Mouse (Mus musculus): ENCODE results near the gene Gm42906. TPM values are rescaled to one million over a fixed set of nuclear protein-coding genes. Genes with fewer than 3 reads are reported as not detected.

Gm42906 gene
- polyA plus RNA-seq, 2 experiments, result not detected

DNA sequence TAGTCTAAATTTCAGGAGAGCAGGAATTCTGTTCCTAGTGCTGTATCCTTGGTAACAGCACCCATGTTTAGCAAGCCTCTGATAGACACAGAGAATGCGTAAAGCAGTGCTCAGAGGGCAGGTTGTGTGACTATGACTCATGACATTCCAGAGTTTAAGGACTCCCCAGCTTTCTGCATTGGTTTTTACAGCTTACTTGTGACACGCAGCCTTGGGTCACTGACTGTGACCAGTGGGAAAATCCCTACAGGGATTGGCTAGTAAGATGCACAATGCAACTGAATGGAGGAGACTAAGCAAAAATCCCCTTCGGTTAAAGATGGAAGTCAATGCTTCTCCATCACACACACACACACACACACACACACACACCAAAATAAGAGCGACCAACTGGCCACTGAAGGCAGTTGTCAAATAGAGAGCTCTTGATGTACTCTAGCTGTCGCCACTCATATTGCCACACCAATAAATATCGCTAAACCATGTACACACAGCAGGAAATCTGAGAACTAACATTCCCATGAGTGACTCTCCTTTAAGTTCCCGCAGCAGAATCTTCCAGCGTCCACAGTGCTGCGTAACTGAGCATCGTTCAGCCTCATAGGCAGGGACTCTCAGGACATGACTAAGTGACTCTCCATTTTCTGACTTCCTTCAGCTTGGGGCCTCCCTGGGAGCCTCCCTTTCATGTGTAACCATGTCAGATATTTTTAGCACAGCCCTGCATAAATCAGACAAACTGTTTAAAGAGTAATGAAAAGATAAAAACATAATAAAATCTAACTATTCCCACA is 112.0 kb downstream of the Gm42906 start:
- Histone ChIP-seq H3K27ac (replicated peaks; ENCODE audit: low read depth, low read length) (no peak overlapping the region), H3K36me3 (ENCODE audit: control insufficient read depth, insufficient read depth, low read length) (no peaks in the 10 kb centered on the region), H3K9me3 (ENCODE audit: control insufficient read depth, low read length) (no peaks in the 10 kb centered on the region), H3K27me3 (ENCODE audit: control insufficient read depth, insufficient read depth, low read length) (no peaks in the 10 kb centered on the region), H3K9ac (ENCODE audit: low read depth, low read length, severe bottlenecking) (no peak overlapping the region), H3K4me2 (replicated peaks; ENCODE audit: low read depth, low read length, severe bottlenecking) (no peak overlapping the region), H3K4me3 (replicated peaks; ENCODE audit: low read length) (no peak overlapping the region), H3K4me1 (ENCODE audit: control insufficient read depth, insufficient read depth, low read length) (0 out of 2 replicates have a peak, but pooled peaks cover 2% of the 10 kb centered on the region)
- 53% methylated on average over 10 of the region's 10 CpGs for WGBS
- DNase-seq (ENCODE audit: low spot score), result no peak
- TF ChIP-seq POLR2A (IDR thresholded peaks at IDR 0.05; ENCODE audit: borderline replicate concordance, extremely low read depth, insufficient read depth, insufficient read length), result no peak
- no peak for ATAC-seq (ENCODE audit: low FRiP score, low read depth)

DNA sequence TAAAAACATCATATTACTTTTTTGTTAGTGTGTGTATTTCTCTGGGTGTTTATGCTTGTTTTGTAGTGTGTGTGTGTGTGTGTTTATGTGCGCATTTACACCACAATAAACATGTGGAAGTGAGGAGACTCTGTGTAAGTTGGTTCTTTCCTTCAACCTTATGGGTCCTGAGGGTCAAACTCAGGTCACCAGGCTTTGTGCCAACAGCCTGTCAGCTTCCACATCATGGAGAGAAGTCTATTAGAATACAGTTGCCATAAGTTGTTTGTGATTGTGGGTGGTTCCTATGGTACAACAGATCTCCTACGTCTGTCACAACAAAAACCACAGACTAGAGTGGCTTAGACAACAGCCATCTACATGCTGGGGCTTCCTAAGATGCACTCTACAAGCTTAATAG is 127.7 kb downstream of the Gm42906 start:
- H3K9me3 ChIP-seq (ENCODE audit: control insufficient read depth, low read length), result no peaks in the 10 kb centered on the region
- no peaks in the 10 kb centered on the region for H3K27me3 ChIP-seq (ENCODE audit: control insufficient read depth, insufficient read depth, low read length)
- no peak for TF ChIP-seq POLR2A (IDR thresholded peaks at IDR 0.05; ENCODE audit: borderline replicate concordance, extremely low read depth, insufficient read depth, insufficient read length)
- H3K27ac ChIP-seq (replicated peaks; ENCODE audit: low read depth, low read length), result no peak overlapping the region
- DNase-seq (ENCODE audit: low spot score) (no peak), ATAC-seq (ENCODE audit: low FRiP score, low read depth) (no peak)
- no peak overlapping the region for H3K9ac ChIP-seq (ENCODE audit: low read depth, low read length, severe bottlenecking)
- H3K4me2 ChIP-seq (replicated peaks; ENCODE audit: low read depth, low read length, severe bottlenecking), result no peak overlapping the region
- WGBS, result 66% methylated on average over 2 of the region's 2 CpGs
- no peaks in the 10 kb centered on the region for H3K4me1 ChIP-seq (ENCODE audit: control insufficient read depth, insufficient read depth, low read length)
- H3K4me3 ChIP-seq (replicated peaks; ENCODE audit: low read length), result no peak overlapping the region
- no peaks in the 10 kb centered on the region for H3K36me3 ChIP-seq (ENCODE audit: control insufficient read depth, insufficient read depth, low read length)

DNA sequence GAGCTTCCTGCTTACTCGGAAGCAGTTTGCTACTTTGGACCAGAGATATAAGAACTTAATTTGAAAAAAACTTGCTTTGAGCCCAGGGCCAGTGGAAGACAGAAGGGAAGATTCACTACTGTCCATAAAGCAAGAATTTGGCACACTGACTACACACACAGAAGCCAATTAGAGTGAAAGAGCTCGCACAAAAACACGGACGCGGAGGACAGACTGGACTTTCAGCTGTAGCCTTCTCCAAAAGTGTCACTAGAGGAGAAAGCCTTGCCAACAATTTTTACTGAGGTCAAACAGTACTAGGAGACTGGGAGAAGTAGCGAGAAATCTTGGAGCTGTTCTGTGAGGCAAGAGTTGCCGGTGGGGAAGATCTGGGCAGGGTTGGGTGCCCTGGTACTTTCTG is 128.4 kb downstream of the Gm42906 start:
- H3K4me2 ChIP-seq (replicated peaks; ENCODE audit: low read depth, low read length, severe bottlenecking), result no peak overlapping the region
- no peak for DNase-seq (ENCODE audit: low spot score)
- 92% methylated on average over 7 of the region's 7 CpGs for WGBS

DNA sequence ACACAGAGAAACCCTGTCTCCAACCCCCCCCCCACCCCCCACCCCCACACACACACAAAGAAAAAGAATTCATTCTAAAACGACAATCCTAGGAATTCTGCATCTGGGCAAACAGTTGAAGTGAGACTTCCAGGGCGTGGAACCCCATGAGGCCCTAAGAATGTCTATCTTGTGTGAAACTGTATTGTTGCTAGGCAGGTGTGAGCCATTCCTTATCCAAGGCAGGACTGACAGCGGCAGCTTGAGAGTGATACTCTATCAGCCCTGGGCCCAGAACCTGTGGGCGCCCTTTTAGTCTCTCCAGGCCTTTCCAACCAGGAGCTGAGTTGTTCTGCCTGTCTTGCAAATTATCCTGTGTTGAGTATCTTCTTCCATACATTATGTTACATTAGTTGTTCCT is 129.6 kb downstream of the Gm42906 start:
- H3K27ac ChIP-seq (replicated peaks; ENCODE audit: low read depth, low read length), result no peak overlapping the region
- no peak for TF ChIP-seq POLR2A (IDR thresholded peaks at IDR 0.05; ENCODE audit: borderline replicate concordance, extremely low read depth, insufficient read depth, insufficient read length)
- 60% methylated on average over 4 of the region's 4 CpGs for WGBS
- DNase-seq (ENCODE audit: low spot score), result peak; percentile 46
- H3K27me3 ChIP-seq (ENCODE audit: control insufficient read depth, insufficient read depth, low read length), result no peaks in the 10 kb centered on the region
- H3K9me3 ChIP-seq (ENCODE audit: control insufficient read depth, low read length), result no peaks in the 10 kb centered on the region
- H3K4me1 ChIP-seq (ENCODE audit: control insufficient read depth, insufficient read depth, low read length), result no peaks in the 10 kb centered on the region
- no peaks in the 10 kb centered on the region for H3K36me3 ChIP-seq (ENCODE audit: control insufficient read depth, insufficient read depth, low read length)
- ATAC-seq (ENCODE audit: low FRiP score, low read depth), result peak; percentile 77; the same call in 1 of the 2 replicates
- no peak overlapping the region for H3K9ac ChIP-seq (ENCODE audit: low read depth, low read length, severe bottlenecking)
- H3K4me2 ChIP-seq (replicated peaks; ENCODE audit: low read depth, low read length, severe bottlenecking), result no peak overlapping the region
- no peak overlapping the region for H3K4me3 ChIP-seq (replicated peaks; ENCODE audit: low read length)

More for the DNA sequence above, 128.4 kb downstream of the Gm42906 start:
- H3K27me3 ChIP-seq (ENCODE audit: control insufficient read depth, insufficient read depth, low read length), result no peaks in the 10 kb centered on the region
- no peaks in the 10 kb centered on the region for H3K4me1 ChIP-seq (ENCODE audit: control insufficient read depth, insufficient read depth, low read length)
- no peaks in the 10 kb centered on the region for H3K36me3 ChIP-seq (ENCODE audit: control insufficient read depth, insufficient read depth, low read length)
- H3K9me3 ChIP-seq (ENCODE audit: control insufficient read depth, low read length), result no peaks in the 10 kb centered on the region
- no peak for TF ChIP-seq POLR2A (IDR thresholded peaks at IDR 0.05; ENCODE audit: borderline replicate concordance, extremely low read depth, insufficient read depth, insufficient read length)
- H3K9ac ChIP-seq (ENCODE audit: low read depth, low read length, severe bottlenecking), result no peak overlapping the region
- ATAC-seq (ENCODE audit: low FRiP score, low read depth), result no peak
- no peak overlapping the region for H3K27ac ChIP-seq (replicated peaks; ENCODE audit: low read depth, low read length)
- H3K4me3 ChIP-seq (replicated peaks; ENCODE audit: low read length), result no peak overlapping the region

DNA sequence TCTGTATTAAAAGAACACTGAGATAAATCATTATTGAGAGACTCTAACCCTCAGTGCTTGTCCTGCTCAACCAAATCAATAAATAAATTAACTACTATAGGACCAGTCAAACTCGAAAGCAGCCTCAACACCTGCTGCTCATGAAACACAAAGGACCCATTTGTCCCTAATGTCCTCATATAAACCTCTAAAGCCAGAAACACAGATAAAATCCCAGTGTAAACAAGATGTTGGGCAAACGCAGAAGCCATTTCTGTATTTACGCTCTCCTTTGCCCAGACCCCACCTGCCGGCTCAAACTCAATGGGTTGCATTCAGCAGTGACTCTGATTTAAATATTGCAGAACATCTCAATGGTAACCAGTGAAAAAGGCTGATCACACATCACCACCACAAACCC is 131.7 kb downstream of the Gm42906 start:
- no peaks in the 10 kb centered on the region for H3K36me3 ChIP-seq (ENCODE audit: control insufficient read depth, insufficient read depth, low read length)
- no peak overlapping the region for H3K4me2 ChIP-seq (replicated peaks; ENCODE audit: low read depth, low read length, severe bottlenecking)
- DNase-seq (ENCODE audit: low spot score), result no peak
- no peaks in the 10 kb centered on the region for H3K27me3 ChIP-seq (ENCODE audit: control insufficient read depth, insufficient read depth, low read length)
- no peak overlapping the region for H3K9ac ChIP-seq (ENCODE audit: low read depth, low read length, severe bottlenecking)
- no peaks in the 10 kb centered on the region for H3K4me1 ChIP-seq (ENCODE audit: control insufficient read depth, insufficient read depth, low read length)
- H3K9me3 ChIP-seq (ENCODE audit: control insufficient read depth, low read length), result no peaks in the 10 kb centered on the region
- 49% methylated on average over 4 of the region's 4 CpGs for WGBS
- H3K27ac ChIP-seq (replicated peaks; ENCODE audit: low read depth, low read length), result no peak overlapping the region
- no peak overlapping the region for H3K4me3 ChIP-seq (replicated peaks; ENCODE audit: low read length)
- ATAC-seq (ENCODE audit: low FRiP score, low read depth), result no peak
- no peak for TF ChIP-seq POLR2A (IDR thresholded peaks at IDR 0.05; ENCODE audit: borderline replicate concordance, extremely low read depth, insufficient read depth, insufficient read length)
